Mouse (Mus musculus) ovary, postnatal 10 days (tissue): Measurements from ENCODE around the gene Hemgn.

Experiments
- DNase-seq: peaks from one replicate; pipeline ENCODE4 v3.0.0; 2022; ENCODE audit warnings: low spot score

Hemgn gene

GRCm38 (mm10) chr4:46412113-46412512 lies 1.2 kb downstream of the Hemgn start:
- DNase-seq: no peak

DNA sequence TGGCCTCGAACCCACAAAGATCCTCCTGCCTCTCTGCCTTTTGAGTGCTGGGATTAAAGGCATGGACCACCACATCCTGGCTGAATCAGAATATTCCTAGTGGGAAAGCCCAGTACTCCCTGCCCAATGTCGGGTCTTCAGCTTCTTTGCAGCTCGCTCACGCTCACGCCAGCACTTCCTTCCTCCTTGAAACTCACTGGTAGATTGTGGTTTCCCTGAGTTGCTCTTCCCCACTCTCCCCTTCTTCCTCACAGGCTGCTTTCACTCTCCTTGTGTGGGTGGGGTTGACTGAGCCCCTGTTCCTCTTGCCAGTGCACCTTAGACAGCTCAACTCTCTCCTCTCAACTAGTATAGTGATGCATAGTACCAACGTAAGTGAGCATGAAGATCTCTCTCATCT lies 1.8 kb downstream of the Hemgn start:
- no peak for DNase-seq

DNA sequence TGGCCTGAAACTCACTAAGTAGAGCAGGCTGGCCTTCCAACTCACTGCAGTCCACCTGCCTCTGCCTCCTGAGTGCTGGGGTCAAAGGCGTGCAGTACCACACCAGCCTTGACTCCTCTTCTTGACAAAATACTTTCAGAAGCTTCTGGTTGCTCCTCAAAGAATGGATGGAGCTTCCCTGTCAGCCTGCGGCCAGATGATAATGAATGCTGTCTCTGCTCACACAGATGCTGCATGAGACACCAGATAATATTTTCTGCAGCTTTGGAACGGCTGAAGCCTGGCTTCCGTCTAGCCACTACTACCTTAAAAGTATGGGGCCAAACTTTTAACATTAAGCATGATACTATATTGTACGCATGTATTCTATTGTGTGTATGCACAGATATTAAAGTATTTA lies 2.6 kb downstream of the Hemgn start:
- no peak for DNase-seq

DNA sequence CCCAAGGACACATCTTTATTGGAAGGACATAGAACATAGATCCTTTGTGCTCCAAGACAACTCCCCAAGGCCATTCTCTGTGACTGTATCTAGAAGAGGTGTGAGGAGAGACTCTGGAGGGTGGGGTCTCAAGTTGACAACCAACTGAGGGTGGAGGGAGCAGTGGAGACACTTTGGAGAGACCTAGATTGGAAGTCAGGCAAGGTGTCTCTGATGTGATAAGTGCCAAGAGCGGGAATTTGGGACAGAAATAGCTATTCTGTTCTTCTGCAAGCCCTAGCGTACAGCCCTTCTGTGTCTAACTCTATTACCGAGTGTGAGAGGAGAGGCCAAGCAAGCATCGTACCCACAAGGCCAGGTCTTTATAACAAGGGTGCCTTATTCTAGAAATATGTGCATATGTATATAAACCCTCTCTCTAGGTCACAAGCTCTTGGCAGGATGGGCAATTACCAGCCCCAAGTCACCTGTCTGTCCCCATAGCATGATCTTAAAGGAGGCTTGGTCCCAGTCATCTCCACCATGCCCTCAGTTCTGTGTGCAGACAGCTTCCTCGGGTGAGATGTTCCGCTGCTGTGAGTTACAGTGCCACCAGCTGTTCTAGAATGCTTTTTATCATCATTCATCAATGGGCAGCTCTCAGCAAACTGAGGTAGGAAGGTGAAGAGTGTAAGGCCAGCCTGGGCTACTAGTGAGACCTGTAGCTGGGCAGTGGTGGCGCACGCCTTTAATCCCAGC lies 6.2 kb downstream of the Hemgn start:
- no peak for DNase-seq

DNA sequence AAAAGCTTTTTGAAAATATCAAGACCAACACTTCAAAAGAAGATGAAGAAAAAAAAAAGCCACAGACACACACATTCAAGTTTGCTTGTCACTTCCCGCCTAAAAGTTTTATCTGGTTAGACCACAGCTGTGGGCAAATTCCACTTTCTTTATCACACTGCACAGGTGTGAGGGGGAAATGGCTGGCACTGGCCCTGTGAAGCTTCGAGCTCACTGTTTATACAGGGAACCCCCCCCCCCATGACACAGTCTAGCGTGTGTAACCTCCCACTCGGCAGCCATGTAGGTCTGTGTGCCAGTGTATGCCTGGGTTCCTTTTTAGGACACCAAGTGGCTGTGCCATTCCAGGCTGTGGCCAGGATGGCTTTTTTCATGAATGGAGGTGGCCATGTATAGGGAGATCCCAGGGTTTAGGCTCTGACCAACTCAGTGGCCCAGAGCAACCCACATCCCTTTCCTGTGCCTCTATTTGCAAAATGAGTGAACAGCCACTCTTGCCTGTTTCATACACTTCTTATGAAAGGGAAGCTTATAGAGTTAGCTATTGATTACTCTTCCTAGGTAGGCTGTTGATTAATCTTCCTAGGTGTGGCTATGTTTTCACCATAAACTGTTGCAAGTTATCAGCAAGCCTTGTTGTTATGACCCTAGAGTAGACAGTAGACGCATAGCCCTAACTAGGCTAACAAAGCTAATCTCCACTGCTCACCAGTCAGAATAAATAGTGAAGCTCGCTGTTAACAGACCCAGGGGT lies 9.1 kb downstream of the Hemgn start:
- DNase-seq: no peak

GRCm38 (mm10) chr4:46398839-46399238 lies 14.5 kb downstream of the Hemgn start:
- DNase-seq: no peak

DNA sequence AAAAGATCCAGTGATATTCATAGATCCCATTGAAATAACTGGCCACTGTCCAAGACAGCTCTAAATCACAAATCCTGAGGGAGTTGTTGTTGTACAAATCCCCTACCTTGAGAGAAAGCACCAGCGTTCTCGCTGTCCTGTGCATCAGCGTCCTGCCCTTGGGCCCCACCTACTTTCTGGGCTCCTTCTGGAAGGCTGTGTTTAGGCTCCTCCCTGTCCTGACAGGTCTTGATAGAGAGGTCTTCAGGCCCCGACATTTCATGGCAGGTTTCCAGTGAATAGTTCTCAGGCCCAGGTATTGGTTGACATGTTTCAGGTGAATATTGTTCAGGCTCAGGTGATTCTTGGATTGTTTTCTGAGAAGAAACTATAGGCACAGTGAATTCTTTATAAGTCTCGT lies 17.6 kb downstream of the Hemgn start:
- DNase-seq: no peak

DNA sequence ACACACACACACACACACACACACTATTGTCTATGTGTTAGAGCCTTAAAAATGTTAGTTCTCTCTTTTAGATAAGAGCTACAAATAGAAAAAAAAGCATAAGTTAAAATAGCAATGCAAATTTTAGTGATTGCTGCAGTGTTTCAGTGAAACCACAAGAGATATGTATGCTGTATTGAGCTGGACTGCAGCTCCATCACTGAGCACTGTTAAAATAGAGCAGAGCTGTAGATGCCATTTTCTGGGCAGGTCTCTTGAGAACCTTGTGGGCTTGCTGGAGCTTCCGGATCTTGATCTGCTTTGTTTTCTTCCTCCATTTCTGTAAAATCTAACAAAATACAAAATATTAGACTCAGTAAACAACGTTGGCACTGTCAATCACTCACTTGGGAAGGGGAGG lies 18.9 kb downstream of the Hemgn start:
- no peak for DNase-seq

- DNase-seq: peak; percentile 41
Observed at GRCm38 (mm10) chr4:46390390-46390970, 22.8 kb downstream of the Hemgn start.

DNA sequence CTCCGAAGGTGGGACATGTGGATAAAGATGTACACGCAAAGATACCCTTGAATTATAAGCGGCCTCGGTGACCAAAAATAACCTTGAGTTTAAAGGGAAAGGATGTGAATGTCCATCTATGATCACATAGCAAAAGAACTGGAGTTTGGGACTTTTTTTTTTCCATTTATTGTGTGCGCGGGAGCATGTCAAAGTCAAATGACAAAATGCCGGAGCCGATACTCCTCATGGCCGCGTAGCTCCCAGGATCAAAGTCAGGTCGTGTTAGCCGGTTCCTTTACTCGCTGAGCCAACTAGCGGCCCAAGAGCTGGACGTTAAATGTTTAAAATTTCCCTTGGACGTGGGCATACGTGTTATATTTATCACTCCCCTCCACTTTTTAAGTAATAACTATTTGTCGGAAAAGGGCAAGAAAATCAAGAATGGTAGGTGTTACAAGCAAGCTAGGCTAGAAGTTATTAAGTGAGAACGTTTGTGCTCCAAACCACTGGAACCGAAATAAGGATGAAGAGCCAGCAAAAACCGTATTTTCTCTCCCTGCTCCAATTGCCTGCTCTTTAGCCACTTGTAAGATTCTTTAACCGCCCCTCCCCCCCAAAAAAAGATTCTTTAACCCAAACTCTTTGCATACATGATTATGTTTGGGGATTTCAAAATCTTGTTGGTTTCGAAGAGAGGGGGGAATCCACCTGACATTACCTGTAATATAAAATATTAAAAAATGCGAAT lies 23.5 kb downstream of the Hemgn start:
- DNase-seq: no peak

- peak; percentile 93 for DNase-seq
Observed at GRCm38 (mm10) chr4:46389013-46389611, 24.2 kb downstream of the Hemgn start, which contains the start of gene Trmo. TSS of gene Trmo (minus strand) at chr4:46389437.

- no peak for DNase-seq
Observed at GRCm38 (mm10) chr4:46388556-46388955, 24.8 kb downstream of the Hemgn start.

- DNase-seq: peak; percentile 54
Observed at GRCm38 (mm10) chr4:46374869-46375368, 38.4 kb downstream of the Hemgn start.

GRCm38 (mm10) chr4:46374455-46374854 lies 38.9 kb downstream of the Hemgn start:
- DNase-seq: no peak

DNA sequence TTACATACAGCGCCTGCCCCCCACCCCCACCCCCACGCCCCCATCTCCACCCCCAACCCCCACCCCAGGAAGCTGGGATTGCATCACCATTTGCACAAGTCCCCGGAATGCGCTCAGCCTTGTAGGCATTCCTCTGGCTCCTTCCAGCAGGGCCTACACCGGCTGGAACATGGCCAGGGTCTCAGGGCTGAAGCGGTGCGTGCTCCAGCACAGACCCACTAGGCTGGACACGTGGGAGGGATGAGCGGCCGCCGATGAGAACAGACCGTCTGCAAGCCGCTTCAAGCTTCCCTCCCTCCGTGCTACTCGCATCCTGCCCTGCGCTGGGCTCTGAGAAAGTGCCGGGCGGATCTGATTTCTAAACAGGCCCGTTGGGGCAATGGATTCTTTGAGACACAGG lies 42.3 kb downstream of the Hemgn start:
- peak; percentile 21 for DNase-seq

- no peak for DNase-seq
Observed at GRCm38 (mm10) chr4:46370406-46370805, 42.9 kb downstream of the Hemgn start.

DNA sequence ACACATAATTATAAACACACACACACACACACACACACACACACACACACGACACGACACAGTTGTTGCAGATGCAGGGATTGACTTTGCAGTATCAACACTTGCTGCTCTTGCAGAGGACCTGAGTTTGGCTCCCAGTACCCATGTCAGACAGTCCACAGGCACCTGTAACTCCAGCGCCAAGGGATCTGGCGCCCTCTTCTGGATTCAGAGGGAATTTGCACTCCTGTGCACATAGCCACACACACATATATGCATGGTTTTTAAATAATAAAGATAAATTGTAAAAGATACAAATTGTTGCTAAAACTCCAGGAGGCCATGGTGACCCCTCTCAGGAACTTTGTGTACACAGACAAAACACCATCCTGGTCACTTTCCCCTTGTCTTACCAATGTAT lies 44.2 kb downstream of the Hemgn start:
- no peak for DNase-seq

DNA sequence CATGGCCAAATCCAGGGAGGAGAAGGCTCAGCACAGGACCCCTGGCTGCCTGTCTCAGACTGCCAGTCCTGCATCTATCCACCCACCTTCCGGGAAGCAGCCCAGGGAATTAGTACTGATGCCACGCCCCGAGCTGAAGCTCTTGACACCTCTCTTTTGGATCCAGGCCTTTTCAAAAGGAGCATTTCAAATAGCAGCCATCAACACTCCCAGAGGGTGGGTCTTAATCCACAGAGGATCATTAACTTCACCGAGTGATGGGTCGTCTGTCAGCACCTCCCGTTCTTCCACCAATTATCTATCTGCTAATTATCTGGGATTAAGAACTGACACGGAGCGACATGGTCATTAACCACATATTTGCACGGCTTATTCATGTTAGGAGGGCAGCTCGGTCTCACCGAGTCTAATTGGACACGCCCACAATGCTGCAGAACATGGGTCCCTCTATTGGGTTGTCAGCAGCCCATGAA lies 45.8 kb downstream of the Hemgn start:
- DNase-seq: no peak

- no peak for DNase-seq
Observed at GRCm38 (mm10) chr4:46364360-46364759, 48.9 kb downstream of the Hemgn start.

DNA sequence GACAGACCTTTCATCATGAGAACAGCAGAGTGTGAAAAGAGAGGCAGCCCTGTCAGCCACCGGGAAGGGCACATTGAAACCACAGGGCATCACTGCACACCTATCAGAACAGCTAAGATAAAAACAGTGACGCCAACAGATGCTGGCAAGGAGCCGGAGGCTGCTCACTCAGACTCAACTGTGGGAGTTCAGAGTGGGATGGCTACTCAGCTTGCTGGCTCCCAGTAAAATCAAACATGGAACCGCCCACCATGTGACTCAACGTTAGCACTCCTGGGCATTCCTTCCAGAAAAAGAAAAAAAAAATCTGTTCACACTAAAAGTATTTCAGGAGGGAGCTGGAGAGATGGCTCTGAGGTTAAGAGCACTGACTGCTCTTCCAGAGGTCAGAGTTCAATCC lies 52.0 kb downstream of the Hemgn start:
- no peak for DNase-seq

DNA sequence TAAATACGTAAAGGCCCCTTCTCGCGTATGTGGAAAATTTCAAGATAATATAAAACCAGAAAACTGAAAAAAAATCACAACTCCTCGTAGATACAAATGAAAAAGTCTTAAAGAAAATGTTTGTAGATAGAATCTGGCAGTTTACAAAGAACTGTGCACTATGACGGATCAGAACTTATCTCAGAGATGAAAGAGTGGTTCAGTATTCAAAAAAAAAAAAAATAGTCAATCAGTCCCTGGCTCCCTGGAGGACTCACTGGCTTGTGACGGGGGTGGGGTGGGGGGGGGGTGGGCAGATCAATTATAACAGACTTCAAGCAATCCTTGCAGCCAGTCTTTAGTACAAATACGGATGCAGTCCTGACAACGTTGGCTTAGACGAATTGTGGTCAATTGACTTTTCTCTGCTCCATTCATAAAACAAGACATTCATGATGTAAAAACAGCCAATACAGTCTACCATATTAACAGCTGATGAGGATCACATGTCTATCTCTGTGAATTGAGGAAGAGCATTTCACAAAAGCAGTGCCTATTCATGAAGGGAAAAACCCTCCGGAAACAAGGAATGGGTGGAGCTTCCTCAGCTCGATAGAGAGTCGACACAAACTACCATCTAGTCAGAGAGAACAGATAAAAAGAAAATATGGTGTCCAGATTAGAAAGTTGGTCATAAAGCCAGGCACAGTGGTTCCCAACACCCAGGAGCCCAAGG lies 53.6 kb downstream of the Hemgn start:
- no peak for DNase-seq
